Mouse (Mus musculus) ovary, adult 18-20 months (tissue): ENCODE results near the gene Rcsd1.
A peak's percentile ranks its signal among the peaks of the same experiment; 100 is the strongest.

ENCODE experiments used
- DNase-seq: peaks from one replicate; pipeline ENCODE4 v3.0.0; 2022; ENCODE audit warnings: low spot score, mixed read lengths

Gene Rcsd1

DNA sequence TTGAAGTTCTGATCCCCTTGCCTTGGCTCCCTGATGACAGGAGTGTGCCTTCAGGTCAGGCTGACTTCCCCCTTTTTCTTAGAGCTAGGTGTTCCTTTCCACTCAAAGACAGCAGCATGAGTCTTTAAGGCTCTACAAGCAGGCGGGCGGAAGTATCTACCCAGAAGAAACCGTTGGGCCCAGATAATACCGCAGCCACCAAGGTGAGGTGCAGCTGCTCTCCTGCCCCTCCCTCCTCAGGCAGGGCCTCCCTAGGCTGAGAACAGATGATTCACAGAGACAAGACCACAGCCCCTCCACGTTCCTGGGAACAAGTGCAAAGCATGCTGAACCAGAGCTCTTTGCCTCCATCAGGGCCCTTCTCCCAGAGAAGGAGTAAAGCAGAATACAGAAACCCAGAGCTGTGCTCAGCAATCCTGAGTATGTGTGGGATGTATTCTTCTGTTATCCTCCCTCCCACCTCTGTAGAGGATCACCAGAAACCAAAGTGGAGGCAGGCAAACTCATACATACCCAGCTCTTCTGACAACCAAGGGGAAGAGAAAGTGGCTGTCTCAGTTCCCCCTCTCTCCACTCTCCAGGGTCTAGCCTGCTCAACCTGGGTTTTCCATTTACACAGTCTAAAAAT lies at the start of gene Rcsd1:
Gene Rcsd1 (minus strand): TSS at position 129 of the 628 bp plus-strand sequence.
- no peak for DNase-seq

DNA sequence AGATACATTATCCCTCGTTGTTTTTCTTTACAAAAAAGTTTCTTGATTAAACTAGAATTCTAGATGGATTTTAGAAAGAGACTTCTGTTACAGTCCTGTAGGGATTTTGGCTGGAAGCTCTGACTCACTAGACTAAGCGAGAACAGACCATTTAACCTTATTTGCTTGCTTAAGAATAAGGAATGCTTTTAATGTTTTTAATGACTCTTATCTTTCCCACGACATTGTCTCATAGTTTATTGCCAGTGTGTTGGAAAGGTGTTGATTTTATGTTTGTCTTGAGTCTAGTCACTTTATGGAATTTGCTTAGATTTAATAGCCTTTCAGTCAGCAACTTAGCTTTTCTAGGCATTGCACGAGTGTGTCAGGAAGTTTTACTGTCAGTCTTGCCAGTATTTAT lies 45.6 kb upstream of the Rcsd1 start:
- DNase-seq = no peak

DNA sequence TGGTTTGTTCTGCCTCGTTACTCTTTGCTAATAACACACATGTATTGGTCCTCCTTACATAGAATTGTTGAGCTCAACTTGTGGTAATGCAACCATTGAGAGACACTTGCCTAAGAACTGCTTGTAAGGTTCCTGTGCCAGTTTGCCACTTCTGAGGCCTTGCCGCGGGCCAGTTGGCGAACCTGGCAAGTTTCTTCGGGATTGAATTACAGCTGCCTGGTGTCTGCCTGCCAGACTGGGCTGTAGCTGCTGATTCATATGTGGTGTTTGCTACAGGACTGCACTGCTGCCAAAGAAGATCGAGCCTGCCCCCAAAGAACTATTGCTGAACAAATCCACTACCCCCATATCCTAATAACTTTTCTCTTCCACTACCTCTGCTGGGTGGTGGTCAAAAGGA lies 44.6 kb upstream of the Rcsd1 start:
- no peak for DNase-seq

DNA sequence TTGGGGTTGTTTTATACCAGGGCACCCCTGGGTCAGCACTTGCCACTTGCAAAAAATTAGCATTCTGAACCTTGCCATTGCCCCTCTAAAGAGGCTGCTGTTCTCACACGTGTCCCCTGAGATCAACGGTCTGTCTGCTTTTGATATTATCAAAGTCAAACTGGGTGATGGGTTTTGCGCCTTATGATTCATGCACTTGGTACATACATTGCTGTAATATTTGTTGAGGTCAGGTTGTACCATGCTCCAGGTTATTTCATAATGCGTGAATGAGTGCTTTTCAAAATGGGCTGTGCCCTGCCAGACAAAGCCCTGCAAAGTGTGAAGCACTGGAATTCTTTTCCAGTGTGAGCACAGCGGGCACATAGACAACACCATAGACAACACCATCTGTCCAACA lies 42.3 kb upstream of the Rcsd1 start:
- no peak for DNase-seq

DNA sequence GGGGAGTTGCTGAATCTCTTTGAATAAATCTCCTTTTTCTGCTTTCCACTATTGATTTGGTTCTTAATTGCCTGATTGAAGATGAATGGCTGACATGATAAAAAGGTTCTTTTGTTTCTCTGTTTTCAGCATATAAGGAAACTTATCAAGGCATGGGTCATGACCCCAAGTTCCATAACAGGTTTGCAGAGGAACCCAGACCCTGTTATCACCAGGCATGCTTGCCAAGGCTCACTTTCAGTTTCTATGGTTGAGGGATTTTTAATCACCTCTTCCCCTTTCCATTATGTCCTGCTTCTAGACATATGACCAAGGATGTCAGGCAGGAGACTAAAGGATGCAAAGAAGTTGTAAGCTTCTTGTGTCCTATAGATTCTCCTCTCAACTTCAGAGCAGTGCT lies 41.6 kb upstream of the Rcsd1 start:
- DNase-seq = no peak

DNA sequence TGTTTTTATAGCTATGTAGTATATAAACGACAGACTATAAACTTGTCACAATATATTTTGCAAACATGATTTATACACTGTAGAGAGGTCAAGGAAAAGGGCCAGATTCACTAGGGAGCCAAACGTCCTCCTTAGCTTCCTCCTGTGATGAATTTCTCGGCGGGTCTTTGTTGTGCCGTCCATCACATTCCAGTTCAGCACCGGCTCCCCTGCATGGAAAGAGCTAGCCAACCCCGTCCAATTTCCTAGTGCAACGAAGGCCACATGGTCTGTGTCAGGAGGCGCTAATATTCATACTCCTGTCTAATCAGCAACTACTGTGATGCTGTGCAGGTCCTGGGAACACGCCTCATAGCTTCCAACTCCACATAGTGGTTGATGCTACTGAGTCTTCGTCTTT lies 38.5 kb upstream of the Rcsd1 start:
- DNase-seq = no peak

DNA sequence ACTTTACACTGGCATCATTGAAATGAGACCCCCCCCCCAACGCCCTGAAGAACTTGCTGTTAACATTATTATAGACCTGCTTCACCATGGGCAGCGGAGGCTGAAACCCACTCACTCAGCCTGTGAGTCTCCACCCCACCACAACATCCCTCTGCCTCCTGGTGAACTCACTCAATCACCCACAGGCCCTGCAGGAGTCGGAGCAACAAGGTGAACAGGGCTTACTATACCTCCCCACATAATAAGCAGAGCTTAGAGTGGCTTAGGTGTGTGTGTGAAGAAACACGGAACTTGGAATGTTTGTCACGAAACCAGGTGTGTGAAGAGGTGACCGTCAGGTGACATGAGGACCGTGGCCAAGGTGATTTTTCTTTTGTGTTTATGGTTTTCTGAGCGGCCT lies 32.4 kb upstream of the Rcsd1 start:
- no peak for DNase-seq

DNA sequence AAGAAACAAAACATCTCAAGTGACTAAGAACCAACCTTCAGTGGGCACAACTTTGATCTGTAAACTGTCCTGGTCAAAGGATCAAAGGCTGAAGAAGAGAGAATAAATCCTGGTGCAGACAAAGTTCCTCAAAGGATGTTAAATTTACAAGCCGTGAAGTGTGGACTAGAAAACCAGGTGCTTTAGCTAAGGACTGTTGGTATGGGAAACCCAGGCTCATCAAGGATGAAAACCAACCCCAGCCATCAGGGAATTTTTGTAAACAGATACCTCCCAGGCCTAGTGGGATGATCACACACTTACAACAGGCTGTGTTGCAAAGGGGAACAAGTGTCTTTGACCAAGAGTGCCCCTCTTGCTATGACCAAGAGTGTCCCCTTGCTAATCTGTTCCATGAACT lies 29.4 kb upstream of the Rcsd1 start:
- no peak for DNase-seq

DNA sequence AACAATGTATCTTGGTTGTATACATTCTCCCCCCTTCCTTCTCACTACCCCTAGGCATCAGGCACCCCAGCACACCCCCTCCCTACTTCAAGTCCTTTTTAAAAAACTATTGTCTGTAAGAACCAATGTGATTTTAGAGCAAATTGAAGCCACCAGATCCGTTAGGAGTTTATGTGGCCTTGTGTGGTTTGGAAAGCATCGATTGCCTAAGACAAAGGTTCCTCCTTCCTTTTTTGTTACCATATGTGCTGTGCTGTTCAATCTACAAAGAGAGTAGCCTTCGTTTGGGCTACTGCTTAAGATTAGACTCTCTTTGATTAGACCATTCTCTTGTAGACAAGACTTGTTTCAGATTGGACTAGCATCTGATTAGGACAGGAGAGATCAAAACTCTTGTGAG lies 28.3 kb upstream of the Rcsd1 start:
- DNase-seq = no peak

DNA sequence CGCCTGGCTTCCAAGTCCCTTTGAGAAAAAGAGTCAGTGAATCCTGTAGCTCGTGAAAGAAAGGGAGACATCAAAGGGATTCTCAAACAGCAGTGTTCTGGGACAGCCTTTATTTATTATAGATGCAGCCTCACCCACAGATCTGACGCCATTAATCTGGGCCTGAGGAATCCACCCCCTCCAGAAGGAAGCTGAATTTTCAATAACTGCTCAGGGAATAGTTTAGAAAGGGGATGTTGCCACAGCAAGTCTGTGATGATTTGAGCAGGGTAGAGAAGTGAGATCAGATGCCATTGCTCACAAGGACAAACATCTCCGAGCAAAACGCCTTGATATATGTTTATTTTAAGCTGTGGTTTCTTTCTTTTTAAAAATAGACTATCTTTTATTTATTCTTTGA lies 27.9 kb upstream of the Rcsd1 start:
- DNase-seq = no peak

DNA sequence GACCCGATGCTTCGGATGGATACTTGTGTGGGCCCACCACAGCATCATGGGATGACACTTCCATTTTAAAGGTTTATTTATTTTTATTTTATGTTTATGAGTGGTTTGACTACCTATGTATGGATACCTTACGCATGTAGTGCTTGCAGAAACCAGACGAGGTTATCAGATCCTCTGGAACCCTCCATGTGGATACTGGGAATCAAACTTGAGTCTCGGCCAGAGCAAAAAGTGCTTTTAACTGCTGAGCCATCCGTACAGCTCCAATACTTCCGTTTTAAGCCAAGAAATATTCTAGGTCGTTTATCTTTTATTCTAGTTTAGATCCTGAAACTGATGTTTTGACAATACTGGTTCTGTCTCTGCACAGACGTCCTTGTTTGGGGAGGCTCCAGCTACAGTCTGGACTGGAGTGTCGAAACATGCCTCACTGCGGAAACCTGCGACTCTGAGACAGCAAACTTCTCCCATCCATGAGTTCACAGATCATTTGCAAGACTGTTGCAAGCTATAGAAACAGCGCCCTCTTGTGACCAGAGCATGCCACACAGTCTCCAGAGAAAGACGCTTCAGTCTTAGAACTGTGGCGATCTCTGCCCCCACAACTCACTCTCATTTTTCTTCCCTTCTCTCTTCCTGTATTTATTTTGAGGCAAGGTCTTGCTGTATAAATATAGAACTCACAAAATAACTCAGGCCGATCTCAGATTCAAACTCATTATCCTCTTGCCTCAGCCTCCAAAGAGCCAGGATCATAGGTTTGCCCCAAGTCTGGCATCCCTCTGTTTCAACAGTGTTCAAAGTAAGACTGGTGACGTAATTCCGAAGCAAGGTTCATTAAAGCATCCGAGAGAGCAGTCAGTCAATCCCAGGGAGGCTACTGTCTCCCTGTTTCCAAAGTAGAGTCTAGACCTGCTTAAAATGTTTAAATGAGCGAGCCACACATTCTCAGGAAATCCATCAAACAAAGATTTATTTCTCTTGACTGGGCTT lies 26.6 kb upstream of the Rcsd1 start:
- peak; percentile 59 for DNase-seq

DNA sequence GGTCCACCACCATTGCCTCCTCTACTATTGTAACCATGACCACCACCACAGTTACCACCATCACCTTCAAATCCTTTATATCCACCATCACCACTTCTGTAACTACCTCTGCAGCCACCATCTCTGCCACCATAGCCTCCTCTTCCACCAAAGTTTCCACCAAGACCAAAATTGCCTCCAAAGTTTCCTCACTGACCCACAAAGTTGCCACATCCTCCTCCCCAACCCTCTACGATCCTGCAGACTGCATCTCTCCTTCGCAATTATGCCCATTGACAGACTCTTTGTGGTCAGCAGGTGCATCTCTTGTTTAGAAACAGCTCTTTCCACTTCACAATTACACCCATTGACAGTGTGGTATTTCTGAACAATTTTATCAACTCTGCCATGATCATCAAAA lies 25.3 kb upstream of the Rcsd1 start:
- DNase-seq = no peak

DNA sequence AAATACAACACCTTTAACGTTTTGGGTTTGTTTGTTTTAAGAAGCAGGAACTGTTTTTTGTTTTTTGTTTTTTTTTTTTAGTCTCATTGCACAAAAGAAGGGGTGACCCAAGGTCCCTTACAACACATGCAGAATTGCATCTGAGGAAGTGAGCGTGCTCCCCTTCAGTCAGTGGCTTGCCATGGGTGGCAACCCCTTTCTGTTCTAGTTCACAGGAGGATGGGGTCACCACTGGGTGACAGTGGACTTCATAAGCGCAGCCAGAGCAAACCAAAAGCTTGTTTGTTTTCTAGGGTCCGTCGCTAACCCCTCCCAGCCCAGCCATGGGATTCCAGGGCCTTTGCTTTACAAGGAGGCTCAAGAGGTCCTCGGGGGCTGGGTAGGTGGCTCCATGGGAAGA lies 22.0 kb upstream of the Rcsd1 start:
- no peak for DNase-seq

DNA sequence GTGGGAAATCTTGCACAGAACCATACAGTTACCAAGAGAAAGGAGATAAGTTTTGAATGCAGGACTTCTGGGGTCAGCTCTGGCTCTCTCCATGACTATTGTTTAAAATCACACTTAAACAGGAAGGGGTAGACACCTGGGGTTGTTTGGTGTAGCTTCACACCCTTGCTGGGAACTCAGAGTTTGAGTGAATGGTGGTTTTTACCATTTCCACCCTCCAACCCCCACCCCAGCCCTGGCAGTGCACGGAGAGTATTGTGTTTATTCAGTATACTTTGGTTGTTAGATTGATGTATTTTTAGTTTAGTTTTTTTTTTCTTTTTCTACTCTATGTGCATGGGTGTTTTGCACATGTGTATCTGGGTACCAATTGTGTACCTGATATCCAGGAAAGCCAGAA lies 20.6 kb upstream of the Rcsd1 start:
- DNase-seq = no peak

DNA sequence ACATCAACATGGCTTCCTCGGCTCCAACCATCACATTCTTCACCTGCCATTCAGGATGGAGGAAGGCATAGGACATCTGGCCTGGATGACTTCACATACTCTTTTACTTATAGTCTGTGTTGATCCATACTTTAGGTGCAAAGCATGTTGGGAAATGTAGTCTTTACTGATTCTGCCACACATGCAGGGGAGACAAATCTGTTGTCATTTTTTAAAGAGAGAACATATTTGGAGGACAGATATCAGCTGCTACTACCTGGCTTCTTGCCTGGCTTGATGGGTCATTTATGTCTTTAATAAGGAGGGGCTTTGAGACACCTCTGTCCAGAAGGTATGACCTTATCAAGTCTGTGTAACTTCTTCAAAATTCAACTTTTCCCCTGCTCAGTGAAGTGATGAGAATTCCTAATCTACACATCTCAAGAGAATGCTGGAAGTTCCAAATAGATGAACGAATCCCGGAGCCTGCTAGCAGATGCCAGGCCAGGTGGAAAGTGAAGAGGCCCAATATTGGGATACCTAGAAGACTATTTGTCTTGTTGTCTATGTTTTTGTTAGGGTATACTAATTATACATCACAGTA lies 18.6 kb upstream of the Rcsd1 start:
- no peak for DNase-seq

DNA sequence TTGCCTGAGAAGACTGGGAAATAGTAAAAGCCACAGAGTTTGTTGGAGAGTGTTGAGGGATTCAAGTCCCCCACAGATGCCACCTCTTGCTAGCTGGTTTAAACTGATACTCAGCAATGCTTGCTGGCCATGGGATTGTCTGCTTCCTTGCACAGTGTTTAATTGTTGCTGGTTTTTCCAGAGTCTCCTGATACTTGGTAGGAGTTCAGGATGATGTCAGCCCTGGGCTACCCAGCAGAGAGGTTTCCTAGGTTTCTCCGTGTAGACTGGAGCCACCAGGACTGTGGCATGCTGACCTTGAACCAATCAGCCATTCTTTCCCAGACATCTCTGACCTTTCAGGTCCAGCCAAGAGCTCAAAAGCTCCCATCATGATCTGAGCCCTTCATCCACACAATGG lies 17.4 kb upstream of the Rcsd1 start:
- no peak for DNase-seq

DNA sequence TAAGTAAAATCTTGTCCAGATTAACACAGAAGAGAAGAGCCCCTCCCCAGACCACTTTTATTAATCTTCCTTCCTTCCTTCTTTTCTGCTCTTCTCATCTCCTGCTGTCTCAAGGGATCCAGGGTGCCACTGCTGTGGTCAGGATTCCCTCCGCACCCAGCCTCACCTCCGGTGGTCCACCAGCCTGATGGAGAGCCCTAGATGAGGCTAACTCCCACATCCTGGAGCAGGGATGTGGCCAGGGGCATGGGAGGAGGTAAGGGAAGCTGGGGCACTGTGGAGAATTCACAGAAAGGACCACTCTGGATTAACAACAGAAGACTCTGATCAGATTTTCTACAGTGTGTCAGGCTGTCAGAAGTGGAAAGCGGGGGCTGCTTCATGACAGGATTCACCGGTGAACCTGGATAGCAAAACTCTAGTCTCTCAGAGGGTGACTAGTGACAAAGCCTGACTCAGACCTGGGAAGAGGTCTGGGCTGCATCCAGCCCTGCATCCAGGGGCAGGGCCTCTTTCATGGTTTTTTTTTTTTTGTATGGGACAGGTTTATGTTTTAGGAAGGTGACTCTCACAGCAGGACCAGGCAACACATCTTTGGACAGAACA lies 15.6 kb upstream of the Rcsd1 start:
- no peak for DNase-seq

DNA sequence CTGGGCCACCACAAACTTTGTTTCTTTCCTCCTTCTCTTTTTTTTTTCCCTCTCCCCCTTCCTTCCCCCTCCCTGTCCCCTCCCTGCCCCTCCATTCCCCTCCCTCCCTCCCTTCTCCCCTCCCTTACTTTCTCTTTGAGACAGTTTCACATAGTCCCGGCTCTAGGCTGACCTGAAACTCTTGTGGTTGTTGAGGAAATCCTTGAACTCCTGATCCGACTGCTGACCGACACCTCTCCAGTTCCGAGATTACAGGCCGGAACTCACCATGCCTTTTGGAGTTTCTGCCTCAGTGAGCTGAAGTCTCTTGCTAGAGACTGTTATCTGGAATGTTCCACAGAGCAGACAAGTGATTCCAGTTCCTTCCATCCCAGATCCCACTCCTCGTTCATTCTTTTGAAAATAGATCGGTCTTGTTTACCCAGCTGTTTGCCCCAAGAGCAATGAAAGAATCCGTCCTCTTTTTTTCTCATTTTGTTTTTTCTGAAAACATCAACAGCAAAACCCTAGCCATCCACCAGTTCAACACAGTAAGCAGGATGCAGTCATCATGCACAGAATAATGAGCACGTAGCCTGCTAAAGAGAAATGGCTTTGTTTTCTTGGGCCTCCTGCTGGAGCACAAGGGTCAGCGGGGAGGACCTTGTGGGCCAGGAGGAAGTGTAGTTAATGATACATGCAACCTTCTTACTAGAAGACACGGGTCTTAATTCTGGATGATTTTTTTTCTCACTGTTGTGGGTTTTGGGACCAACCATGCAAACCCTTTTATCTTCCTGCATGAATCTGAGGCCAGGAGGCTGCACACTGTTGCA lies 14.9 kb upstream of the Rcsd1 start:
- no peak for DNase-seq

DNA sequence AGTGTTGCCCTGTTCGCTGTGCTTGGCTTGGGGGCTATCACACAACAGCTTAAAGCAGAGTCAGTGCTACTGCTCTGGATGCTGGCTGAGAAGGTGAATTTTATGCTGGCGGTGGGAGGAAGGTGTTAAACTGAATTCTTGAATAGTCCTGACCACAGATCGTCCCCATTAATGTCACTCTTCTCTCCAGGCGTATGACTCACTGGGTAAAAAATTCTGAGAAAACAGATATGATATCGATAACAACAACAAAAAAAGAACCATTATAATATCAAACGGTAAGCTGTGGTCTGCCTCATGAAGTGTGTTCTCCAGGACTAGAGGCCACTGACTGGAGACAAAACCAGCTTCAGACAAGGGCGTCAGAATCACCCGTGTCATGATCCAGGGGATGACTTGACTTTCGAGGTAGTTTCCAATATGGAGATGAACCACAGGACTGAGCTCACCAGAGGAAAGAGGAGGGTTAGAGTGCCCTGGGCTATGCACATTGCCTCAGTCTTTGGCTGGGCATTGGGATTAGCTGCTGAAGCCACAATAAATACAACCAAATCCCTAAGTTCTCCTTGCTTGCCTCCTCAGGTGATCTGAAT lies 13.1 kb upstream of the Rcsd1 start:
- DNase-seq = no peak

DNA sequence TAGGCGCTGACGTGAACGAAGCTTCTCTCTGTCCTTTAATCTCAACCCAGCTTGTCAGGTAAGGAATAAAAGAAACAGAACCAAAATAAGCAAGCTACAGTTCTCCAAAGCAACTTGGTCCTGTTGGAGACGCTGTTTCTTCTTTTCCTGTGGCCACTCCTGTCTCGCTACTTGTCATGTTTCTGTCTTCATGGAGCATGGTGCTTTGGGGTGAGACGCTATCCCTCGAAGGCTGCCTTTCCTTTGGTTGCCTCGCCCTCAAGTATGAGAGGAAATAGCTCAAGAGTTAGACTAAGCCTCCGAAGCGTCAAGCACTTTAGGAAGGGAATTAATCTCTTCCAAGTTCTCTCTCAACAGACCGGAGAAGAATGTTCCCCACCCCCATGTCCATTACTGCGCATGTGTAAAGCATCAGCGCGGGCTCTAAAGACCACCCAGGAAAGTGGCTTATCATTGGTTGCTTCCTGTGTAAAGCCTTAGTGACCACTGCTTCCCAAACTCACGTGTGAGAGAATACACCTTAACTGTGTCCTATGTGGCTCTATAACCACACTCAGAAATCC lies 9.1 kb upstream of the Rcsd1 start:
- DNase-seq = no peak
